Mouse (Mus musculus) CD8-positive naive resting alpha-beta T cell, adult 2 months (primary cell): ENCODE data around the gene Zbtb25.

Experiments used
- DNase-seq, 2 experiments: peaks; one replicate each; pipeline ENCODE4 v3.0.0; 2022; ENCODE audit warnings: low read depth in 2 of 2, low spot score in 2 of 2

The Zbtb25 gene

GRCm38 (mm10) chr12:76341080-76341479, 28.3 kb downstream of the Zbtb25 start:
- DNase-seq, result peak; percentile 47 to 62

- no peak for DNase-seq
Measured at GRCm38 (mm10) chr12:76336111-76336965, 33.1 kb downstream of the Zbtb25 start.

- no peak for DNase-seq
Measured at GRCm38 (mm10) chr12:76335641-76336040, 33.8 kb downstream of the Zbtb25 start.

- DNase-seq, result no peak
Measured at GRCm38 (mm10) chr12:76333688-76334087, 35.7 kb downstream of the Zbtb25 start.

- no peak for DNase-seq
Measured at GRCm38 (mm10) chr12:76328567-76329354, 40.6 kb downstream of the Zbtb25 start.

DNA sequence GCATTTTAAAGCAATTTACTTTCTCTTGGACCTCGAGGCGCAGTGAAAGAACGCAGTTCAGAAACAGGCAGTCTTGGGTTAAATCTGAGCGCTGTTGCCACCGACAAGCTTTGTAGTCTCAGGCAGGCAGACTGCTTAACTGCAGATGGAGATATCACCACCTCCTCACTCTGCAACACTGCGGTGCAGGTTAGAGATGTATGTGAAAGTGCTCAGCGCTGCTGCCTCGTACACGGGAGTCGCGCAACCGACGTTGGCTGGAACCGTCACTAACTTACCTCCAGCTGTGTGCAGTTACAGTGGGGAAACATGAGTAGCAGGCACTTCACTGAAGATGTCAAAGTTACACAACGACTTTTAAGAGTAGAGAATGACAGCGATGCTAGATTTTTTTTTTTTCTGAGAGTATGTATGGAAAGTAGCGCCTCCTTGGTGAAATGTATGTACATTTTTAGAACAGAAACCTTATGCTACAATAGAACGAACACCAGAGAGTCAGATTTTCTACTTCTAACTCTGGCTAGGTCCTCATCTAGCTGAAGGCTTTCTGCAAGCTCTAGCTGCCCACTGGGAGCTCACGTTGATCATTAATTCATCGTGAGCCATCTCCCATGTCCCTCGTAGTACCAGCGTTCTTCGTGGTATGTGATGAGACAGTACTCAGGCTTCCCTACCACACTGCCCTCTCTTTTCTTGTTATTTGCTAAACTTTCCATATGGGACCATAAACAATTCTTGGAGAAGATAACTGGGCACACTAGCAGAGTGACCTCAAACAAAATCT, 42.8 kb downstream of the Zbtb25 start:
- DNase-seq, result no peak

DNA sequence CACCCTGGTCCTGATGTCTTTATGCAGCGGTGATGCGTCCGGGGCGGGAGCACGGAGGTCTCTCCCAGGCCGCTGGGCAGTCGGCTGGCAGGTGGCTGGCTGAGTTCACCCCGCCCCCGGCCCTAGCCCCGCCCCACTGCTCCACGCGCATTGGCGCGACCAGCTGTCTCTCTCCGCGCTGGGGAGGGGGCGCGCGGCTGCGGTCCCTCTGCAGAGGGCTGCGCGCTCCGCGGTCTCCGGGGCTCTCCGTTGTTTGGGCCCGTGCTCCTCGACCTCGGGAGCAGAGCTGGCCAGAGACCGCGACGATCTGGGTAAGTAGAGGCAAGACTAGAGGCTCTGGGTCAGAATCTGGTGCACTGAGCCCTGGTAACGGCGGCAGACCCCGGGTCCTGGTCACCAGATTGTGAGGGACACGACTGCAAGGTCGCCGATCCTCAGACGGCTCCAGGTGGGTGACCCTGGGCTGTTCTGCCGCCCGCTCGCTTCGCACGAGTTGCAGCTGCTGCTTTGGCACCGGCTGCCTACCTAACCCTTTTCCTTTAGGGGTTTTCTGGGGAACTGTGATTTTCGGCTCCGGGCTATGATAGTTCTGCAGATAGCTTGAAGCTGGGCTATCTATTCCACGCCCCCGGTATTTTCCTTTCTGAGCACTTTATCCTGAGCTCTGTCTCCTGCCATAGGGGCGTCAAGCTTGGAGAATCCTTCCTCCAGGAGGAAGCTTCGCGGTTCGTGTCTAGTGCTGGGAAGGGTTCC, 44.5 kb downstream of the Zbtb25 start, which contains the start of gene Akap5:
Gene Akap5, plus strand, starts transcription at position 213 of the 753 bp plus-strand sequence.
- DNase-seq, result no peak

- no peak for DNase-seq
Measured at GRCm38 (mm10) chr12:76318282-76319212, 50.9 kb downstream of the Zbtb25 start.

GRCm38 (mm10) chr12:76311951-76312350, 57.5 kb downstream of the Zbtb25 start:
- DNase-seq, result no peak

GRCm38 (mm10) chr12:76311227-76311626, 58.2 kb downstream of the Zbtb25 start:
- DNase-seq, result no peak

DNA sequence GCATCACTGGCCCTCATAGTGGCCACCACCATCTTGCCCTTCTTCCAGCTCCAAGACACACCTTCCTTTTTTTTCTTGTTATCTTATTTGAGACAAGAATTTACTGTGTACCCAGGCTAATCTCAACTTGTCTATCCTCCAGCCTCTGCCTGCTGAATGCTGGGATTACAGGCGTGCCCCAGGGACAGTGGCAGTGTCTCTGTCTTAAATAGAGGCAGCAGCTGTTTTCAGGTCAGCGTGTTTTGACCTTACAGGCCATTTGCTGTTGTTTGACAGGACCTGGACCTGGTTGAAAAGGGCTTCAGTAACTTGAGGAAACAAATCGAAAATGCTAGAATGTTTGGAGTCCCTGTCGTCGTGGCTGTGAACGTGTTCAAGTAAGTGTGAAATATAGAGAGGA, 58.8 kb downstream of the Zbtb25 start:
- no peak for DNase-seq

DNA sequence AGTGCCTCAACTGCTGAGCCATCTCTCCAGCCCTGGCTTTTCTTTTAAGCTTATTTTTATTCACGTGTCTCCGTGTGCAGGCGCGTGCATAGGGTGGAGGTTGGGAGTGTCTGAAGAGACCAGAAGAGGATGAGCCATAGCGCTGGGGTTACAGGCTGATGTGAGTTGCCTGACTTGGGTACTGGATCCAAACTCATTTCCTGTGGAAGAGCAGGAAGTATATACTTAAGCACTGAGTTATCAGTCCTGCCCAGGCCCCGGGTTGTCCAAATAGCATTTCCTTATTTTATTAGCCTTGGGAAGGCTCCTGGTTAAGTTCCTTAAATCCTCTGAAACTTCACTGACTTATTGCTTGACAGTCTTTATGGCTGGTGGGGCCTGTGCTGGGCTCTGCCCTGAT, 59.4 kb downstream of the Zbtb25 start:
- no peak for DNase-seq

GRCm38 (mm10) chr12:76308436-76308835, 61.0 kb downstream of the Zbtb25 start:
- DNase-seq, result no peak

- no peak for DNase-seq
Measured at GRCm38 (mm10) chr12:76307964-76308363, 61.4 kb downstream of the Zbtb25 start.

DNA sequence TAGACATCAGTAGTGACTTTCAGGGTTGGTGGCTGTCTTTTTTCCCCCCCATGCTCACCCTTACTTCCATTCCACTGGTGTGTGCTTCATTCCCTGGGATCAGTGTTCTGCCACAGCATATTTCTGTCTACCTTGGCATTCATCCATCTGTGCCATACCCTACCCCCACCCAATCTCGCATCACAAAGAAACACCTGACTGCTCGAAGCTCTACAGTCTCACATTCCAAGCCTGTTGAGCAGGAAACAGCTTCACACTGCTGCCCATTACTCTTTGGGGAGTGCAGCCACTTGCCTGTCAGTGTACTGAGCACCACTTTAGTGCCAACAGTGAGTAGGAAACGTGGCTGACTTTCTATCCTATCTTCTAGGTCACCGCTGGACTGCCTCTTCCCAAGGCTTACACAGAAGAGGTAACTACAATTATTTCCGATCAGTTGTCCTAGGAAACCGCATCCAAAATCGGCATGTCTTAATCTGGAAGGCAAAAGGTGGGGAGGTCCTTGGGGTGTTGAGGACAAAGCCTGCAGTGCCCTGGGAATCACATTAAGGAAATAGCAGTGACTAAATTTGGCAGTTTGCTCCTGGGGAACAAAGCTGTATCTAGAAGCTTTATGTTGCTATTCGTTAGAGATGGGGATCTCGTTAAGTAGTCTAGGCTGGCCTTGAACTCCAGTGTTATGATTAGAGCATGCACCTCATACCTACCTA, 62.4 kb downstream of the Zbtb25 start:
- DNase-seq, result no peak

- DNase-seq, result no peak
Measured at GRCm38 (mm10) chr12:76305107-76305506, 64.3 kb downstream of the Zbtb25 start.

DNA sequence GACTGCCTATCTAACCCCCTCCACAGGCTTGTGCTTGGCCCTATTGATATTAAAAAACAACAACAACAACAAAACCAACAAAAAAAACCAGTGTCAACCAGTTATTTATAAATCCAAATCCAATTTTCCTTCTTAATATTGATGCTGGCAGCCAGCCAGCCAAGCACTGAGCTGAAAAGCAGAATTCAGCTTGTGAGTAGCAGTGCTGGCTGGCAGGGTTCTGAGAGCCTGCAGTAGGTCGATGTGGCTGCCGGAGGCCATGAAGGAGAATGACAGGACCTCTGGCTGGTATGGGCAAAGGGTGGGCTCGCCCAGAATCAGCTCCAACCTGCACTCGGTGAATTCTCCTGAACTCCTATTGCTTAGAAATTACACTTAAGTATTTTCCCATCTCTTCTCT, 65.2 kb downstream of the Zbtb25 start:
- no peak for DNase-seq

- DNase-seq, result no peak
Measured at GRCm38 (mm10) chr12:76303474-76303873, 65.9 kb downstream of the Zbtb25 start.

DNA sequence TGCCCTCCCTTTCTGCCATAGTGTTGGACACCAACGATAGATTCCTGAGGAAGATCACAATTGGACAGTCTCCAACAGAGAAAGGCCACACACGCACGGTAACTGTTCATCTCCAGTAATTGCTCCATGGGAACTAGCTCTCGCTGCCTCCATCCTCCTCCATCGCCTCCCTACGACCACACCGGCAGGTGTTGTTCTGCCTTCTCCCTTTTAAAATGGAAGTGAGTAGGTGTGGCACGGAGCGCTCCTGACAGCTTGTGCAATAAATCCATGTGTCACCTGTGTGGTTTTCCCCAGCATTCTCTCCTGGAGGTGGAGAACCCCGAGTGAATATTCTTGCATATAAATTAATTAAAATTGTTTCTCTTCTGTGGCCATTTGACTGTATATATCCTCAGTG, 69.0 kb downstream of the Zbtb25 start:
- no peak for DNase-seq
